Mouse (Mus musculus) CH12.LX (cell line): ENCODE measurements around the gene Rnf7.

Source experiments
- CHD2 ChIP-seq: IDR thresholded peaks from 2 replicates; pipeline ENCODE4 v1.6.1; 2011; ENCODE audit warnings: low read length, improper control_type of control experiment
- CTCF ChIP-seq, 2 experiments: IDR thresholded peaks in 1 of 2; conservative IDR thresholded peaks in 1 of 2; 2 replicates each; pipeline ENCODE4 v1.5.1; 2011 to 2012; ENCODE audit warnings: low read depth in 2 of 2, low read length in 2 of 2, improper control_type of control experiment in 1 of 2, inconsistent platforms in 1 of 2, mild to moderate bottlenecking in 1 of 2, moderate library complexity in 1 of 2
- ELF1 ChIP-seq: IDR thresholded peaks from 2 replicates; pipeline ENCODE4 v1.6.1; 2014; ENCODE audit warnings: low read depth, mild to moderate bottlenecking, inconsistent platforms, low read length, improper control_type of control experiment
- GABPA ChIP-seq: IDR thresholded peaks from 2 replicates; pipeline ENCODE4 v1.6.1; 2012; ENCODE audit warnings: low read depth, low read length, improper control_type of control experiment, inconsistent platforms; ENCODE audit not compliant: insufficient replicate concordance
- HCFC1 ChIP-seq: IDR thresholded peaks from 2 replicates; pipeline ENCODE4 v1.6.1; 2012; ENCODE audit warnings: low read depth, mild to moderate bottlenecking, inconsistent platforms, low read length, improper control_type of control experiment
- IRF4 ChIP-seq: IDR thresholded peaks from 2 replicates; pipeline ENCODE4 v1.6.1; 2014; ENCODE audit warnings: low read depth, mild to moderate bottlenecking, inconsistent platforms, low read length, improper control_type of control experiment
- MAFK ChIP-seq: IDR thresholded peaks from 2 replicates; pipeline ENCODE4 v1.6.1; 2011; ENCODE audit warnings: low read length, improper control_type of control experiment; ENCODE audit not compliant: insufficient replicate concordance
- POLR2A ChIP-seq: IDR thresholded peaks from 2 replicates; pipeline ENCODE4 v1.6.1; 2011; ENCODE audit warnings: low read depth, mild to moderate bottlenecking, improper control_type of control experiment, low read length
- RCOR1 ChIP-seq: conservative IDR thresholded peaks from 2 replicates; pipeline ENCODE4 v1.6.1; 2012; ENCODE audit warnings: low read depth, mild to moderate bottlenecking, inconsistent platforms, low read length, improper control_type of control experiment
- ZKSCAN1 ChIP-seq: IDR thresholded peaks from 2 replicates; pipeline ENCODE4 v1.6.1; 2012; ENCODE audit warnings: low read depth, inconsistent platforms, low read length, improper control_type of control experiment, borderline replicate concordance

- TF ChIP-seq CHD2 (no peak), CTCF (conservative IDR thresholded peaks at IDR 0.05 in 1 of 2, IDR thresholded peaks at IDR 0.05 in 1 of 2; ENCODE audit: low read depth in 2 of 2, low read length in 2 of 2) (no peak), POLR2A (no peak), GABPA (no peak), HCFC1 (no peak), MAFK (no peak), ELF1 (no peak), RCOR1 (no peak), IRF4 (no peak), ZKSCAN1 (no peak)
Observed at GRCm38 (mm10) chr9:96463708-96464107, 14.8 kb downstream of the Rnf7 start.
